Mouse (Mus musculus) cortical plate, adult 2 months (tissue): ENCODE results near the gene Nipsnap3b. TPM values are rescaled to one million over a fixed set of nuclear protein-coding genes. Genes with fewer than 3 reads are reported as not detected.

Experiments
- H3K27ac ChIP-seq: fragments of 200-500 bp; 2 replicates; pipeline ENCODE4 v1.5.1; 2012; ENCODE audit warnings: low read length, control low read depth, inconsistent platforms; ENCODE audit not compliant: insufficient read depth
- H3K4me1 ChIP-seq: fragments of 200-500 bp; 2 replicates; pipeline ENCODE4 v1.6.1; 2011; ENCODE audit warnings: low read length; ENCODE audit not compliant: control insufficient read depth, insufficient read depth
- H3K4me3 ChIP-seq: fragments of 200-500 bp; 2 replicates; pipeline ENCODE4 v1.5.1; 2011; ENCODE audit warnings: mild to moderate bottlenecking, low read length, control low read depth; ENCODE audit not compliant: insufficient read depth
- CTCF ChIP-seq: fragments of 200-500 bp; IDR thresholded peaks from 2 replicates; pipeline ENCODE4 v1.5.1; 2011; ENCODE audit warnings: mild to moderate bottlenecking, control low read depth, low read length; ENCODE audit not compliant: insufficient read depth; ENCODE audit errors: extremely low read depth
- POLR2A ChIP-seq: fragments of 200-500 bp; IDR thresholded peaks from 2 replicates; pipeline ENCODE4 v1.6.1; 2011; ENCODE audit warnings: mild to moderate bottlenecking, low read length, control low read depth; ENCODE audit not compliant: insufficient read depth; ENCODE audit errors: extremely low read depth
- polyA plus RNA-seq: library from polyadenylated mRNA; depleted of rRNA; stranded (reverse); fragments of >200 nt; gene quantifications from 2 replicates; pipeline ENCODE4 v1.2.3, GENCODE M21; 2012; rRNA removed

The Nipsnap3b gene
- polyA plus RNA-seq, 1 experiment: 17.0 TPM

DNA sequence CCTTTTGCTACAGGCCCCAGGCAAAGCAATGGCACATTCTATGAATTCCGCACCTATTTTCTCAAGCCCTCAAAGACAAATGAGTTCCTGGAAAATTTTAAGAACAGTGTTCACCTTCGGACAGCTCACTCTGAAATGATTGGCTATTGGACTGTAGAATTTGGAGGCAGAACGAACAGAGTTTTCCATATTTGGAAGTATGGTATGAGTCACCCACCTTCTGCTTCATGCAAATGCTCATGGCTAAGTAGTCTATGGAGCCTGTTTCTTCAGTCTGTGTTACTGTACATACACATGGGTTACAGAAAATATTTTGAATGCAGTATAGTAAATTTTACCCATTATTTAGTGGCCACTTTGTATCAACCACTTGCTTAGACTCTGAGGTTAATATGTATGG is 3.3 kb downstream of the Nipsnap3b start:
- TF ChIP-seq CTCF: no peak
- no peak for TF ChIP-seq POLR2A
- H3K4me3 ChIP-seq: no peak overlapping the region
- no peak overlapping the region for H3K27ac ChIP-seq

DNA sequence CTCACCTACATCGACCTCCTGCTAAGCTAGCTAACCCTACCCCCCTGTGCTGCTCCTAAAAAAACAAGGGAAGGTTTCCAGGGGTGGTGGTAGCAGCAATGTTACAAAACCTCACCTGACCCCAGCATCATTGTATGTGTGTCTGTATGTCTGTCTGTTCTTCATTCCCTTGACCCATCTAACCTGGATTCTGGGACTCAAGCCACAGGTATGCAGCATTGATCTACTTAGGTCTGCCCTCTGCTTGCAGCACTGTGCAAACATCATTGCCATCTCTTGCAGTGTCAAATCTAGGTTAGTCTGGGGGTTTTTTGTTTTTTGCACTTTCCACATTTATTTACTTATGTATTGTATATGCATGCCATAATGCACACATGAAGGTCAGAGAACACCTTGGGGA is 6.7 kb downstream of the Nipsnap3b start:
- no peak overlapping the region for H3K27ac ChIP-seq
- TF ChIP-seq CTCF: no peak
- H3K4me1 ChIP-seq: no peaks in the 10 kb centered on the region
- no peak overlapping the region for H3K4me3 ChIP-seq

More for the DNA sequence above, 3.3 kb downstream of the Nipsnap3b start:
- H3K4me1 ChIP-seq: no peaks in the 10 kb centered on the region

DNA sequence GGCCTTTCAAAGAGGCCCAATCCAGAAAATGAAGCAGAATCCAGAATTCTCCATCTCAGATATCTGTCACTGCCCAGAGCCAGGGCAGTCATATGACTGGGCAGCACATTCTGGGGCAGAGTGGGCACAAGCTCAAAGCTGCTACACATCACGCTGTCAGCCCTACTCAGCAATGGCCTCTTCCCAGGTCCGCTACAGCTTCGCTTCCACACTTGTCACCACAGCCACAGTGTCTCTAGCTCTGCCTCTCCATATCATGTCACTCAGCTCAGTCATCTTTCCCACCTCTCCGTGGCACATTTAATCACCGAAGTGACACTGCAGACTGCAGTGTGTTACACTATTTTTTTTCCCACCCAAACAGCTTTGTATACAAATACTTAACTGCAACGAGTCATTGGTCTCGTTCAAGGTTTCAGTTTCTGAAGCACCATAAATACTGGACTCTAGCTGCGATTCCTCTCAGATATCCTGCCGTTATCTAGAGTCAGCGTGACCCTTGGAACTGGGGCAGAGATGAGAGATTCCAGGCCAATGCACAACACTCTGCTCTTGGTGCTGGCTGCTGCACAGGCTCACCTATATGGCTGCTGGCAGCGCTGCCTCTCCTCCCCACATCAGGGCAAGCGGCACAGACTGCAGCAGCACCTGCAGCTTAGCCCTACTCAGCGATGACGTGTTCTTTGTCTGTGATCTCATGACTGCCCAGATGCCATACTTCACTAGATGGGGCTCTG is 11.7 kb downstream of the Nipsnap3b start:
- no peak for TF ChIP-seq CTCF
- no peak for TF ChIP-seq POLR2A
- no peak overlapping the region for H3K4me3 ChIP-seq
- H3K27ac ChIP-seq: no peak overlapping the region
- no peaks in the 10 kb centered on the region for H3K4me1 ChIP-seq

DNA sequence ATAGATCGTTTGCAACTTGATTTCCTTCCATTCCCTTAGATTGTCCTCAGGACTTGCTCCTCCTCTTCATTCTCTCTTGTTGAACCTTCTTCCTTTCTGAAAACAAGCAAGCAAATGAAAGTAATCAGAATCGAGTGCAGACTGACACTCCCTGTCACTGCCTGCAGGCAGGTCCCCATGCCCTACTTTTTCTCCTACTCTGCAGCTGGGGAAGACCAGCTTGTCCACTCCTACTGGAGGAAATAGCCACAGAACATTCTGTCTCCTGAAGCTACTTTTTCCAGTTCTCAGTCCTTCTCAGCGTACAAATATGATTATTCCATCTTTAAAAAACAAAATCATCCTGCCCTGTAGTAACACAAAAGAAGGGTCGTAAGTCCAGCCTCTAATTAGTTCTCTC is 12.7 kb downstream of the Nipsnap3b start:
- TF ChIP-seq POLR2A (no peak), CTCF (no peak)
- H3K4me3 ChIP-seq: no peak overlapping the region
- no peaks in the 10 kb centered on the region for H3K4me1 ChIP-seq
- H3K27ac ChIP-seq: no peak overlapping the region

DNA sequence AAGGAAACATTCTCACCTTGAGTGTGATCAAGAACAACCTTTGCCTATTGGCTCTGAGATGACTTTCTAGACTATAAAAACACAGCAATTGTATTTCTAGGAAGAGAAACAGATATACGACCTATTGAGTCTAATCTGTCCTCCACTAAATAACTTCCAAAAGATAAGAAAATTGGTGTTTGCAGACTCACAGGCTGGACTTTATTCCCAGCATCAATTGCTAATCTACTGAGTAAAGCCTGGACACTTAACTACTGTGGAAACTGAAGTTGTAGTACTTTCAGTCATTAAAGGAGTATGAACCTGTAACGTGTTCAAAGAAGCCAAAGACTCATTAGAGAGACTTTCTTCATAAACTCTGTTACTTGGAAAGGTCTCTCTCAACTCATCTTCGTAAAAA is 16.1 kb downstream of the Nipsnap3b start:
- H3K4me3 ChIP-seq: no peak overlapping the region
- H3K27ac ChIP-seq: no peak overlapping the region
- no peaks in the 10 kb centered on the region for H3K4me1 ChIP-seq
- TF ChIP-seq POLR2A (no peak), CTCF (no peak)

DNA sequence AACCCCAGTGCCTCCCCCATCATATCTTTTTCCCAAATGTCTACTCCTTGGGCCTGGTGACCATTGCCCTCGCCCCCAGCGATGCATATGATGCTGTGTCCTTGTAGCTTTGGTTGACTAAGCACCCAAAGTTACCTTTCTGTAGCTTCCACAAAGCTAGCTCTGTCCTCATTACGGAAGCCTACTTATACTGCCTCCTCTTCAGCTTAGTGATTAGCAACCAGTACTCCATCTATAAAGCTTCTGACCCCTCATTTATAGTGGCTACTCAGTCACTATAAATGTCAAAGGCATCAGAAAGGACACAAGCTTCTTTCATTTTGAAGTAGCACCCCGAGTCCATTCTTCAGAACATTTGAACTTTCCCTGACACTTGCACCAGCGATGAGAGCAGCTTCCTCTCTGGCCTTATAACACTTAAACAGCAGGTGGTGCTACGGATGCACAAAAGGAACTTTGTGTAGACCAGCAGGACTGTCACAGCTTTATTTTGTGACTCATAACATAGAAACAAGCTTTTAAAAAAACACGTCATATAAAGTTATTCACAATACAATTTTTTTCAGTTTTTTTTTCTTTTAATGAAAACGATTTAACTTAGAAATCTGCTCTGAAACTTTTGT is 18.8 kb downstream of the Nipsnap3b start:
- no peaks in the 10 kb centered on the region for H3K4me1 ChIP-seq
- TF ChIP-seq CTCF (peak; percentile 50), POLR2A (no peak)
- no peak overlapping the region for H3K4me3 ChIP-seq
- no peak overlapping the region for H3K27ac ChIP-seq

DNA sequence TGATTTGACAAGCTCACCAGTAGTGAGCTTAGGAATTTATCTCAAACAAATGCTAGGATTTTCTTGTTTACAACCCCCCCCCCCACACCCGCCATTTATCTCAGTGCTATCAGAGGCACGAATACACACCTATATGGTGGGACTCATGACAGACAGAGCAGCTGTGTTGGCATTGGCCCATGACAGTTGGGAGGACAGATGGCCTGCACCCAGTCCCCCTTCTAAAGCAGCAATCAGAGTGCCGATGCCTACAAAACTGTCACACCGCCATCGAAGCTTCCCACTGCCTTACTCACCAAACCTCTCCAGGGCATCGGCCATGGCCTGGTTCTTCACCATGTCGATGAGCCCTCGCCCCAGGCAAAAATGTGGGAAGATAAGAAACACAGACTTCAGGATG is 32.1 kb downstream of the Nipsnap3b start:
- no peak overlapping the region for H3K27ac ChIP-seq
- H3K4me1 ChIP-seq: no peaks in the 10 kb centered on the region
- TF ChIP-seq CTCF (no peak), POLR2A (no peak)
- H3K4me3 ChIP-seq: no peak overlapping the region

DNA sequence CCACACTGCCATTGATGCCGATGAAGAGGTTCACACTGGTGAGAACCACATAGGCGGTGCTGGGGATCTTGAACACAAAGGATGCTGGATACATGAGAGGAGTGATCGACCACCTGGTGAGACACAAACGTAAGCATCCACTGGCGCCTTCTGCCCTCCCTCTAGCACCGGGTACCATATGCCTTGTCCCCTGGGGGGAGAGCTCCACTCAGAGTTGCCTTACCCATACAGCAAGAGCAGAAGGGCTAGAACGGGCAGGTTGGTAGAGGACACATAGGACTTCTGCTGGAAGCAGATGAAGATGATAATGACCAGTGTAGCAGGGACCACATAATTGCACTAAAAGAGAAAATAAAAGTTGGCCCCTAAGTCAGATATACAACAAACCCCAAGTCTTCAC is 34.1 kb downstream of the Nipsnap3b start:
- Histone ChIP-seq H3K4me3 (no peak overlapping the region), H3K4me1 (no peaks in the 10 kb centered on the region), H3K27ac (no peak overlapping the region)
- TF ChIP-seq CTCF (no peak), POLR2A (no peak)

DNA sequence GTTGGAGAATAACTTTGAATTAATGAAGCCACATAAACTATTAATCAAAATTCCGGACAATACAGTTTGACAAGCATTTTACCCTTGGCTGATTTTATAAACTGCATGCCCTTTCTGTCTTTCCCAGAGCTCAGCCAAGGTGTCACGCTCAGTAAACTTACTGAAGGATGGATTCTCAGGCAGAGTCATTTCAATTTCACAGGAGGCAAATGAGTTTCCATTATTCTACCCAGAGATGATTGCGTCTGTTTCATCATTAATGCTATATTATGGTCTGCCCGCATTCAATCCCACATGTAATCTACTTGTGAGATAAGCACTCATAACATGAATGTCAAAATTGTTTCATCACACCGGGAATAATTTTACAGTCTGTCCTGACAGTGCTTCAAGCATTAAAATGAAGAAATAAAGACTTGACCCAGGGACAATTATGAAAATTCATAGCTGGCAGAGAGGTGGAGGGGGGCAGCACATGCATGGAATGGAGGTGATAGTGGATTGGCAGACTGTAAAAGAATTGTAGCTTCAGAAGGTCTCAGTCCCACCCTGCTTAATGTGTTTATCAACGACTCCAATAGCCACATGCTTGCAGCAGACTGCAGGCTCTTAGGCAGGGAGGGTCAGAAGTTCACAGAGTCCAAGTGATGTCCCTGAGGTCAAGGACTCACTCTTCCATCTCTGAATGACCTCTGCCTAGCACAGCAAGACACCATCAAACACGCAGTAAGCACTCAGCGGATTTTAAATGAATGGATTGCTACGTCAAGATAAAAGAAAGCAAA is 34.8 kb downstream of the Nipsnap3b start:
- Histone ChIP-seq H3K4me1 (no peaks in the 10 kb centered on the region), H3K4me3 (no peak overlapping the region), H3K27ac (no peak overlapping the region)
- TF ChIP-seq CTCF (no peak), POLR2A (no peak)

DNA sequence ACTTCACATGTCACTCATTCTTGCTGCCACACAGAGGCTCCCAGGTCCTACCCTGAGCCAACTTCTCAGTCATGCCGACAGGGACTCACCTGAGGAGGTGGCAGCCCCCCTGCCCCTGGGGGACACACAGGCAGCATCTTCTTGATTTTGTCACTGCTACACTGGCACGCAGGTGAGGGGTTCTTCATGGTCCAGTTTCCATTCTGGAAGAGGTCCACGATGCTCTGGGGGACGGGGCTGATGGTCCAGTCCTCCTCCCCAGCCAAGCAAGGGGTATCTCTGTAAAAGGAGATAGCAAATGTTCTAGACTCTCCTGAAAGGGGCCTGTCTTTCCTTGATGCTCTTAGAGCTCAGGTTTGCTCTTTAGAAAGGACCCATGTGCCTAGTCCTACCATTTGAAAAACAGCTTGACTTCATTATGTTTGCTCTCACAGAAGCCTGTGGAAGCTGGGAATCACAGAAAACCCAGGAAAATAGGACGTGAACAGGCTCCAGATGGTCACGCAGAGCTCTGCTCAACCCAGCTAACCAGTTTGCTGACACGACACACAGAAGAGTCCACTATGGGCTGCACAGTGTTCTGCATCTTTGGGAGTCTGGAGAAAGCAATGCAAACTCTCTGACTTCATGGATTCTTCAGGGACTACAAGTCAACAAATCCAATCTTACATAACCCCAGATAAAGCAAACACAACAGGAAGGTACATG is 50.8 kb downstream of the Nipsnap3b start:
- TF ChIP-seq CTCF: no peak
- no peak for TF ChIP-seq POLR2A
- H3K4me1 ChIP-seq: no peaks in the 10 kb centered on the region
- no peak overlapping the region for H3K27ac ChIP-seq
- no peak overlapping the region for H3K4me3 ChIP-seq

Other genes with a start within 250 kb of the Nipsnap3b start
- not detected in 2 replicates for gene Olfr275, start 197.3 kb upstream of the Nipsnap3b start, polyA plus RNA-seq
- gene Olfr273, start 152.6 kb upstream of the Nipsnap3b start, polyA plus RNA-seq: not detected in 2 replicates
- not detected in 2 replicates for gene Olfr272, start 92.7 kb upstream of the Nipsnap3b start, polyA plus RNA-seq
- not detected in 2 replicates for gene Olfr270, start 47.3 kb upstream of the Nipsnap3b start, polyA plus RNA-seq
- not detected in 2 replicates for gene Nipsnap3a, start 22.6 kb upstream of the Nipsnap3b start, polyA plus RNA-seq
- gene Abca1, start 148.0 kb downstream of the Nipsnap3b start, polyA plus RNA-seq: 8.3 and 9.0 TPM in 2 replicates